Mouse (Mus musculus): ENCODE measurements around the gene Cdh3. TPM values are rescaled to one million over a fixed set of nuclear protein-coding genes. Genes with fewer than 3 reads are reported as not detected.
"Not testable (repeated sequence)": the region's sequence is repeated elsewhere in the genome, so short reads cannot be mapped to it uniquely, and the experiment has no call there.

The Cdh3 gene
- polyA plus RNA-seq, 1 experiment from 2014 or later = 0.53 TPM

DNA sequence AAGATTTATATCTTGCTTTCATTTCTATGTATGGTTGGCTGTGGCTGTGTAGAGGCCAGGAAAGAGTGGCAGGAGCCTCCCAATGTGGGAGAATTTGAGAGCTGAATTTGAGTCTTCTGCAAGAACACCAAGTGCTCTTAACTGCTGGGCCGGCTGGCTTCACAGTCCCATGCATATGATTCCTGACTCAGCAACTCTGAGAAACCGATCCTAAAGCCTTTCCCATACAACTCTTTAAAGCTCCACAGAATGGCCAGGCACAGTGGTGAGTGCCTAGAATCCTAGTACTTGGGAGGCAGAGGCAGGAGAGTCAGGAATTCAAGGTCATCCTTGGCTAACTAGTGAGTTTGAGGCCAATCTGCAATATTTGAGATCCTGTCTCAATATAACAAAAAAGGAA is 68.8 kb downstream of the Cdh3 start:
- H3K9ac ChIP-seq = no peak overlapping the region
- no peaks in the 10 kb centered on the region for H3K4me1 ChIP-seq
- WGBS = 80% methylated on average over 2 of the region's 2 CpGs
- no peaks in the 10 kb centered on the region; the same call in 1 of the 2 replicates for H3K9me3 ChIP-seq (replicated peaks)
- no peak overlapping the region for H3K4me3 ChIP-seq
- H3K4me2 ChIP-seq = no peak overlapping the region
- H3K27ac ChIP-seq = no peak overlapping the region
- no peaks in the 10 kb centered on the region for H3K27me3 ChIP-seq
- H3K36me3 ChIP-seq (ENCODE audit: poor library complexity, severe bottlenecking) = no peaks in the 10 kb centered on the region
- ATAC-seq = no peak

- Histone ChIP-seq H3K9me3 (replicated peaks) (no peaks in the 10 kb centered on the region; the same call in 1 of the 2 replicates), H3K4me3 (no peak overlapping the region), H3K27ac (no peak overlapping the region), H3K36me3 (ENCODE audit: poor library complexity, severe bottlenecking) (no peaks in the 10 kb centered on the region), H3K27me3 (no peaks in the 10 kb centered on the region), H3K4me1 (no peaks in the 10 kb centered on the region), H3K9ac (no peak overlapping the region), H3K4me2 (no peak overlapping the region)
- ATAC-seq = no peak
- 75% methylated on average over 6 of the region's 6 CpGs for WGBS
Observed at GRCm38 (mm10) chr8:106581344-106582088, 70.8 kb downstream of the Cdh3 start.

GRCm38 (mm10) chr8:106584942-106585670 is 74.4 kb downstream of the Cdh3 start:
- H3K27ac ChIP-seq = no peak overlapping the region
- ATAC-seq = no peak
- no peaks in the 10 kb centered on the region; the same call in 1 of the 2 replicates for H3K9me3 ChIP-seq (replicated peaks)
- no peak overlapping the region for H3K4me3 ChIP-seq
- no peaks in the 10 kb centered on the region for H3K4me1 ChIP-seq
- 81% methylated on average over 11 of the region's 11 CpGs for WGBS
- no peaks in the 10 kb centered on the region for H3K36me3 ChIP-seq (ENCODE audit: poor library complexity, severe bottlenecking)
- H3K9ac ChIP-seq = no peak overlapping the region
- H3K27me3 ChIP-seq = no peaks in the 10 kb centered on the region
- no peak overlapping the region for H3K4me2 ChIP-seq

- Histone ChIP-seq H3K9me3 (replicated peaks) (no peaks in the 10 kb centered on the region; the same call in 1 of the 2 replicates), H3K27me3 (no peaks in the 10 kb centered on the region), H3K27ac (no peak overlapping the region), H3K4me1 (no peaks in the 10 kb centered on the region), H3K36me3 (ENCODE audit: poor library complexity, severe bottlenecking) (no peaks in the 10 kb centered on the region), H3K9ac (no peak overlapping the region), H3K4me2 (no peak overlapping the region), H3K4me3 (no peak overlapping the region)
- 93% methylated on average over 3 of the region's 3 CpGs for whole genome bisulfite sequencing
- ATAC-seq = no peak
Observed at GRCm38 (mm10) chr8:106585671-106586037, 75.0 kb downstream of the Cdh3 start.

DNA sequence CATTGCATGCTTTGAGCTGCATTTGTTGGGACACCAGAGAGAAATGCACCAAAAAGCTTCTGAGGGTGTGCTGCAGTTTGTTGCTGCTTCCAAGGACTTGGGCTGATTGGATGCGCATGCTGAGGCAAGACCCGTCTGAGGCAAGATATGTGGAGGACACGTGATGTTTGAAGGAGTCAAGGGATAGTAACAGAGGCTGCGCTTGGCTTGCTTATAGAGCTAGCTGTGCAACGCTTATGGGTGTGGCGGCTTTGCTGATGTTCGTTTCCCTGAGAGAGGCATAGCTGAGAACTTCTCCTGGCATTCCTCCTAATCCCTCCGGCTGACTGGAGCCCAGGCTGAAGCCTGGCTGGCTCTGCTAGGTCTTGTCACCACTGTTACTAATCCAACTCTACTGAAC is 76.2 kb downstream of the Cdh3 start:
- H3K9ac ChIP-seq = no peak overlapping the region
- no peaks in the 10 kb centered on the region for H3K36me3 ChIP-seq (ENCODE audit: poor library complexity, severe bottlenecking)
- ATAC-seq = no peak
- H3K27me3 ChIP-seq = no peaks in the 10 kb centered on the region
- no peaks in the 10 kb centered on the region for H3K4me1 ChIP-seq
- WGBS = 88% methylated on average over 8 of the region's 8 CpGs
- H3K4me3 ChIP-seq = no peak overlapping the region
- no peak overlapping the region for H3K27ac ChIP-seq
- H3K9me3 ChIP-seq (replicated peaks) = no peaks in the 10 kb centered on the region; the same call in 1 of the 2 replicates
- H3K4me2 ChIP-seq = no peak overlapping the region

DNA sequence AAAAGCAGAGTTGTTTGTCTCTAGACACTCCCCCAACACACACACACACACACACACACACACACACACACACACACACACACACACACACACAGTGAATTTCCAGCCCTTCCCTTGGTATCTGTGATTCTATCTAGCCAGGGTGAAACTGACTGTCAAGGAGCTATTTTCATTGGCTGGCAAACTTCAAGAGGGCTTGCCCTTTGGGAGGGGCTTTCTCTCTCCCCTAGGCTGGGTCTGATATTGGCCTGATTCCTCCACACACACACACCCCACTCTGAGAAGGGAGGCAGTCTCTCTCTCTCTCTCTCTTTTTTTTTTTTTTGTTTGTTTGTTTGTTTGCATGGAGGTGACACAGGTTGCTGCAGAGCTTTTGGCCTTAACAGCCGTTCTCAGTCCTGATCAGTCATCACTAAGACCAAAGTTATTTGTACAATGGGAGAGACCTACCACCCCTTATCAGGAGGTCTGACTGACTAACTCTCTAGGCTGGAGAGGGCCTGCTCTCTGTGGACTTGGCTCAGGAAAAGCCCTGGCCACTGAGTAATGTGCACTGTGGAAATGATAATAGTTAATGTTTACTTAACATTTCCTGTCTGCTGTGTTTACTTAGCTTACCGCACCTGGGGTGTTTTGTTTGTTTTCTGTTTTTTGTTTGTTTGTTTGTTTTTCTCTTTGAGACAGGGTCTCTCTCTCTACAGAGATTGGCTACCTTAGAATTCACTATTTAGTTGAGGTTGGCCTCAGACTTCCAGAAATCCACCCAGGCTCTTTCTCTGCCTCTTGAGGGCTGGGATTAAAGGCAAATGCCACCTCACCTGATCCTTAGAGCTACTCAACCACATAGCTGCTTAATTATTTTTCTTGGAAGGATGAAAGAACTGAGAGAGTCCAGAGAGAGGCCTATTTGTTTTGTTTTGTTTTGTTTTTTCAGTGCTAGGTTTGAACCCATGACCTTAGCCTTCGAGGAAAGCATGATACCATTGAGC is 78.0 kb downstream of the Cdh3 start:
- Histone ChIP-seq H3K27me3 (no peaks in the 10 kb centered on the region), H3K9ac (no peak overlapping the region), H3K36me3 (ENCODE audit: poor library complexity, severe bottlenecking) (no peaks in the 10 kb centered on the region), H3K4me1 (no peaks in the 10 kb centered on the region), H3K27ac (no peak overlapping the region), H3K9me3 (replicated peaks) (no peaks in the 10 kb centered on the region), H3K4me3 (no peak overlapping the region), H3K4me2 (no peak overlapping the region)
- 72% methylated on average over 3 of the region's 3 CpGs for WGBS
- ATAC-seq = no peak

- H3K27ac ChIP-seq = no peak overlapping the region
- H3K4me3 ChIP-seq = no peak overlapping the region
- H3K9ac ChIP-seq = no peak overlapping the region
- no peak overlapping the region for H3K4me2 ChIP-seq
- 100% methylated on average over 1 of the region's 3 CpGs for WGBS
- no peaks in the 10 kb centered on the region for H3K27me3 ChIP-seq
- ATAC-seq = no peak
- no peaks in the 10 kb centered on the region for H3K36me3 ChIP-seq (ENCODE audit: poor library complexity, severe bottlenecking)
- H3K9me3 ChIP-seq (replicated peaks) = no peaks in the 10 kb centered on the region
- no peaks in the 10 kb centered on the region for H3K4me1 ChIP-seq
Observed at GRCm38 (mm10) chr8:106592458-106592857, 81.8 kb downstream of the Cdh3 start.

- H3K4me3 ChIP-seq; H3K9ac ChIP-seq; H3K4me1 ChIP-seq; H3K9me3 ChIP-seq (replicated peaks); H3K4me2 ChIP-seq; H3K36me3 ChIP-seq (ENCODE audit: poor library complexity, severe bottlenecking); H3K27me3 ChIP-seq; H3K27ac ChIP-seq; ATAC-seq: not testable (repeated sequence)
- 93% methylated on average over 3 of the region's 3 CpGs for WGBS
Observed at GRCm38 (mm10) chr8:106595623-106596022, 84.9 kb downstream of the Cdh3 start.

- H3K4me2 ChIP-seq = no peak overlapping the region
- H3K9ac ChIP-seq = no peak overlapping the region
- H3K27me3 ChIP-seq = peaks cover 6% of the 10 kb centered on the region
- H3K4me1 ChIP-seq = 0 out of 2 replicates have a peak, but pooled peaks cover 6% of the 10 kb centered on the region
- no peaks in the 10 kb centered on the region for H3K36me3 ChIP-seq (ENCODE audit: poor library complexity, severe bottlenecking)
- no peak overlapping the region for H3K4me3 ChIP-seq
- 95% methylated on average over 5 of the region's 5 CpGs for WGBS
- H3K9me3 ChIP-seq (replicated peaks) = no peaks in the 10 kb centered on the region
- ATAC-seq = no peak
- no peak overlapping the region for H3K27ac ChIP-seq
Observed at GRCm38 (mm10) chr8:106597067-106597466, 86.4 kb downstream of the Cdh3 start.

DNA sequence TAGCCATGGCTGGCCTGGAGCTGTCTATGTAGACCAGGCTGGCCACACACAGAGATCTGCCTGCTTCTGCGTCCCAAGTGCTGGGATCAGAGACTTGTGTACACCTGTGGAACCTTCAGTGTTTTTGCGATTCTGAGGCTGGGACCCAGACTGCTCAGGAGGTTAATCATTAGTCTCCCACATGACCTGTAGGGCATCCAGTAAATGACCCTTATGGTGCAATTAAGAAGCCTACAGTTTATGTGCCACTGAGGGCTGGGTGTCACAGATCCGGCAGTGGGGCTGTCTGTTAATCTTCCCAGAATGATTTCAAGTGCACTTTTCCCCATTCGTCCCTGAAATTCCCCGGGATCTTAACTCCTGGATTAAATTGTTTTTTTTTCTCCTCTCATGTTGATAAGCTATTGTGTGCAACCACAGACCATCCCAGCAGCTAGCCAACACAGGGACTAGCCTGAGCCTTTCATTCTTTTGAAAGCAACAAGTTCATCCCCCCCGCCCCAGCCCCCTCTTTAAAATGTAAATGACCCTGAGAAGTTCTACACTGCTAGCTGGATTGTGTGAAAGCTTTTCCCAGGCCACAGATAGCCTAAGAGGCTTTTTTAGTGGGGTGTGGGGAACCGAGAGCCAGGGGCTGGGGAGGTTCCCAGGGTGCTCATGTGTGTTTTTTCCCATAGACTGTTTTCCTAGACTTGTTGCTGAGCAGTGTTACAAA is 88.7 kb downstream of the Cdh3 start:
- Histone ChIP-seq H3K36me3 (ENCODE audit: poor library complexity, severe bottlenecking) (no peaks in the 10 kb centered on the region), H3K27me3 (peaks cover 30% of the 10 kb centered on the region), H3K4me3 (no peak overlapping the region), H3K9me3 (replicated peaks) (no peaks in the 10 kb centered on the region), H3K27ac (no peak overlapping the region), H3K9ac (no peak overlapping the region), H3K4me1 (peaks cover 22% of the 10 kb centered on the region), H3K4me2 (no peak overlapping the region)
- 23% methylated on average over 7 of the region's 7 CpGs for WGBS
- ATAC-seq = no peak

DNA sequence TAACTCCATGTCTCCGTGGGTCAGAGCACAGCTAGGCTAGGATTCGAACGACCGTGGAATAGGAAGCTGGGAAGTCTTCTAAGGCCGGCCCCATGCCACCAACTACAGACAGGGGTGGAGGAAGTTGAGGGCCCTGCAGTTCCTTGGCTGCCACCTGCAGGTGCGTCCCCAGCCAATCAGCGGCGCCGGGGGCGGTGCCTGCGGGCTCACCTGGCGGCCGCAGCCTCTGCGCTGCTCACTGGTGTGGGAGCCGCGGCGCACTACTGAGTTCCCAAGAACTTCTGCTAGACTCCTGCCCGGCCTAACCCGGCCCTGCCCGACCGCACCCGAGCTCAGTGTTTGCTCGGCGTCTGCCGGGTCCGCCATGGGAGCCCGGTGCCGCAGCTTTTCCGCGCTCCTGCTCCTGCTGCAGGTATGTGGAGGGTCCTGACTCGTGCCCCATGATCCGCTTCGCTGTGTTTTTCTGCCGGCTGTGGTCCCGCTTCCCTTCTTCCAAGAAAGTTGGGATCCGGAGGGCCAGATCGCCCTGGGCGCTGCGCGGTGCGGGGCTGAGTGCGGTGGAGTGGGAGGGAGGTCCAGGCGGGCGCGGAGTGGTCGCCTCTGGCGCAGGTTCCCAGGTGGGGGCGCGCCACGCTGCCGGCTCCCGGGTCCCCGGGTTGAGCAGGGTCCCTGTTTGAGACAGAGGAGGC is 92.6 kb downstream of the Cdh3 start, which contains the start of gene Cdh1:
Gene Cdh1 (plus strand): TSS at position 221 of the 689 bp plus-strand sequence.
- H3K4me1 ChIP-seq = peaks cover 22% of the 10 kb centered on the region
- peak within 1 kb of the TSS; percentile 51 for H3K9ac ChIP-seq
- H3K4me2 ChIP-seq = peak within 1 kb of the TSS; percentile 91
- under 1% methylated on average over 53 of the region's 53 CpGs for WGBS
- no peaks in the 10 kb centered on the region for H3K36me3 ChIP-seq (ENCODE audit: poor library complexity, severe bottlenecking)
- peaks cover 54% of the 10 kb centered on the region for H3K27me3 ChIP-seq
- H3K4me3 ChIP-seq = peak within 1 kb of the TSS; percentile 49
- H3K27ac ChIP-seq = no peak within 1 kb of the TSS
- peak; percentile 38; the same call in 1 of the 2 replicates for ATAC-seq
- H3K9me3 ChIP-seq (replicated peaks) = no peaks in the 10 kb centered on the region

Data from forebrain, embryonic 13.5 days (tissue).